Mouse (Mus musculus) lung, embryonic 14.5 days (tissue): Measurements from ENCODE around the gene Pacrg. TPM values are rescaled to one million over a fixed set of nuclear protein-coding genes. Genes with fewer than 3 reads are reported as not detected.

Experiments used
- ATAC-seq: fragments of 200-750 bp; cut with Nextera tagmentation; 2 replicates; pipeline ENCODE4 v1.8.0; 2017; ENCODE audit warnings: mild to moderate bottlenecking, moderate TSS enrichment, moderate library complexity; ENCODE audit not compliant: insufficient read depth
- DNase-seq: peaks from one replicate; pipeline ENCODE4 v3.0.0-alpha.2; 2015
- H3K27ac ChIP-seq: fragments of 300-500 bp; sonication (generic); 2 replicates; pipeline ENCODE4 v1.5.1; 2014; ENCODE audit warnings: low read depth, mild to moderate bottlenecking, moderate library complexity
- H3K27me3 ChIP-seq: fragments of 300-500 bp; sonication (generic); 2 replicates; pipeline ENCODE4 v1.6.1; 2014; ENCODE audit warnings: low read length, control low read depth; ENCODE audit not compliant: insufficient read depth
- H3K36me3 ChIP-seq: fragments of 300-500 bp; sonication (generic); 2 replicates; pipeline ENCODE4 v1.6.1; 2014; ENCODE audit warnings: control low read depth; ENCODE audit not compliant: insufficient read depth
- H3K4me1 ChIP-seq: fragments of 300-500 bp; sonication (generic); 2 replicates; pipeline ENCODE4 v1.6.1; 2014; ENCODE audit warnings: antibody characterized with exemption, control low read depth; ENCODE audit not compliant: insufficient read depth
- H3K4me2 ChIP-seq: fragments of 300-500 bp; sonication (generic); 2 replicates; pipeline ENCODE4 v1.6.1; 2014; ENCODE audit warnings: mild to moderate bottlenecking
- H3K4me3 ChIP-seq: fragments of 300-500 bp; sonication (generic); 2 replicates; pipeline ENCODE4 v1.5.1; 2014; ENCODE audit warnings: low read depth, low read length
- H3K9ac ChIP-seq: fragments of 300-500 bp; sonication (generic); 2 replicates; pipeline ENCODE4 v1.6.1; 2014
- H3K9me3 ChIP-seq: fragments of 300-500 bp; sonication (generic); 2 replicates; pipeline ENCODE4 v1.6.1; 2016; ENCODE audit warnings: low read depth, low read length, control low read depth
- CTCF ChIP-seq: IDR thresholded peaks from 2 replicates; pipeline ENCODE4 v1.5.1; 2016; ENCODE audit warnings: antibody characterized with exemption, low read depth
- WGBS: fragments of 180-500 bp; shearing (Covaris S2); extraction: QIAGEN DNeasy Blood & Tissue Kit; methylation state at CpG from one replicate; pipeline ENCODE4 v1.1.7; 2014; 5-methylcytosine and 5-hydroxymethylcytosine counted together
- polyA plus RNA-seq: library from polyadenylated mRNA; unstranded; fragments of >200 nt; fragmentation: Nextera tagmentation; extraction: Ambion mirVana; gene quantifications from 2 replicates; pipeline ENCODE4 v1.2.1, GENCODE M21; 2014

The Pacrg gene
- polyA plus RNA-seq, 1 experiment from 2014 or later, result 2.2 TPM

GRCm38 (mm10) chr17:10698041-10698440 is 142.1 kb downstream of the Pacrg start:
- Histone ChIP-seq H3K36me3 (no peaks in the 10 kb centered on the region), H3K4me2 (no peak overlapping the region), H3K4me3 (no peak overlapping the region), H3K27me3 (no peaks in the 10 kb centered on the region), H3K9me3 (no peaks in the 10 kb centered on the region), H3K4me1 (no peaks in the 10 kb centered on the region), H3K27ac (no peak overlapping the region), H3K9ac (no peak overlapping the region)
- TF ChIP-seq CTCF, result no peak
- WGBS, result 46% methylated on average over 8 of the region's 8 CpGs
- no peak for ATAC-seq
- DNase-seq, result peak; percentile 45

- H3K27me3 ChIP-seq, result no peaks in the 10 kb centered on the region
- H3K4me1 ChIP-seq, result no peaks in the 10 kb centered on the region
- no peaks in the 10 kb centered on the region for H3K9me3 ChIP-seq
- H3K4me2 ChIP-seq, result no peak overlapping the region
- no peaks in the 10 kb centered on the region for H3K36me3 ChIP-seq
- no peak overlapping the region for H3K9ac ChIP-seq
- DNase-seq (no peak), ATAC-seq (no peak)
- TF ChIP-seq CTCF, result no peak
- H3K27ac ChIP-seq, result no peak overlapping the region
- H3K4me3 ChIP-seq, result no peak overlapping the region
These were observed 144.7 kb downstream of the Pacrg start for GRCm38 (mm10) chr17:10695421-10695820.

GRCm38 (mm10) chr17:10677098-10677497 is 163.0 kb downstream of the Pacrg start:
- no peaks in the 10 kb centered on the region for H3K27me3 ChIP-seq
- H3K4me3 ChIP-seq, result no peak overlapping the region
- 66% methylated on average over 4 of the region's 4 CpGs for WGBS
- H3K27ac ChIP-seq, result no peak overlapping the region
- no peak for TF ChIP-seq CTCF
- no peak overlapping the region for H3K4me2 ChIP-seq
- no peaks in the 10 kb centered on the region for H3K9me3 ChIP-seq
- DNase-seq, result no peak
- no peaks in the 10 kb centered on the region for H3K4me1 ChIP-seq
- no peak for ATAC-seq
- no peaks in the 10 kb centered on the region for H3K36me3 ChIP-seq
- H3K9ac ChIP-seq, result no peak overlapping the region

GRCm38 (mm10) chr17:10675536-10675935 is 164.6 kb downstream of the Pacrg start:
- no peak for DNase-seq
- Histone ChIP-seq H3K4me2 (no peak overlapping the region), H3K4me3 (no peak overlapping the region), H3K4me1 (no peaks in the 10 kb centered on the region), H3K27ac (no peak overlapping the region), H3K27me3 (no peaks in the 10 kb centered on the region), H3K9me3 (no peaks in the 10 kb centered on the region), H3K9ac (no peak overlapping the region), H3K36me3 (no peaks in the 10 kb centered on the region)
- no peak for TF ChIP-seq CTCF
- 70% methylated on average over 5 of the region's 5 CpGs for whole genome bisulfite sequencing
- no peak for ATAC-seq

GRCm38 (mm10) chr17:10675048-10675447 is 165.1 kb downstream of the Pacrg start:
- no peaks in the 10 kb centered on the region for H3K4me1 ChIP-seq
- DNase-seq, result peak; percentile 32
- no peak overlapping the region for H3K9ac ChIP-seq
- H3K4me2 ChIP-seq, result no peak overlapping the region
- no peaks in the 10 kb centered on the region for H3K27me3 ChIP-seq
- ATAC-seq, result no peak
- no peak overlapping the region for H3K4me3 ChIP-seq
- peak; percentile 48 for TF ChIP-seq CTCF
- H3K36me3 ChIP-seq, result no peaks in the 10 kb centered on the region
- no peaks in the 10 kb centered on the region for H3K9me3 ChIP-seq
- no peak overlapping the region for H3K27ac ChIP-seq
- WGBS, result 58% methylated on average over 3 of the region's 3 CpGs

- no peak overlapping the region for H3K4me2 ChIP-seq
- no peaks in the 10 kb centered on the region for H3K27me3 ChIP-seq
- H3K27ac ChIP-seq, result no peak overlapping the region
- no peak overlapping the region for H3K9ac ChIP-seq
- H3K4me3 ChIP-seq, result no peak overlapping the region
- WGBS, result 26% methylated on average over 4 of the region's 4 CpGs
- no peaks in the 10 kb centered on the region for H3K4me1 ChIP-seq
- ATAC-seq (no peak), DNase-seq (peak; percentile 22)
- TF ChIP-seq CTCF, result no peak
- no peaks in the 10 kb centered on the region for H3K9me3 ChIP-seq
- H3K36me3 ChIP-seq, result no peaks in the 10 kb centered on the region
These were observed 178.8 kb downstream of the Pacrg start for GRCm38 (mm10) chr17:10661294-10661693.

- no peaks in the 10 kb centered on the region for H3K9me3 ChIP-seq
- H3K9ac ChIP-seq, result no peak overlapping the region
- H3K4me3 ChIP-seq, result no peak overlapping the region
- no peak for DNase-seq
- H3K27me3 ChIP-seq, result no peaks in the 10 kb centered on the region
- ATAC-seq, result no peak
- H3K27ac ChIP-seq, result no peak overlapping the region
- WGBS, result 87% methylated on average over 7 of the region's 7 CpGs
- H3K4me1 ChIP-seq, result no peaks in the 10 kb centered on the region
- no peaks in the 10 kb centered on the region for H3K36me3 ChIP-seq
- H3K4me2 ChIP-seq, result no peak overlapping the region
- no peak for TF ChIP-seq CTCF
These were observed 196.5 kb downstream of the Pacrg start for GRCm38 (mm10) chr17:10643604-10644003.

- WGBS, result 30% methylated on average over 1 of the region's 1 CpGs
- no peak for ATAC-seq
These were observed 200.3 kb downstream of the Pacrg start for GRCm38 (mm10) chr17:10639816-10640215.

More at GRCm38 (mm10) chr17:10639816-10640215, 200.3 kb downstream of the Pacrg start:
- Histone ChIP-seq H3K9me3 (no peaks in the 10 kb centered on the region), H3K9ac (no peak overlapping the region), H3K4me1 (no peaks in the 10 kb centered on the region), H3K4me3 (no peak overlapping the region), H3K27ac (no peak overlapping the region), H3K4me2 (no peak overlapping the region), H3K27me3 (no peaks in the 10 kb centered on the region), H3K36me3 (no peaks in the 10 kb centered on the region)
- DNase-seq, result no peak
- TF ChIP-seq CTCF, result no peak
